Mouse (Mus musculus) cortical plate, adult 2 months (tissue): ENCODE results near the gene Ckmt1.

Experiments
- CTCF ChIP-seq: fragments of 200-500 bp; IDR thresholded peaks from 2 replicates; pipeline ENCODE4 v1.5.1; 2011; ENCODE audit warnings: mild to moderate bottlenecking, control low read depth, low read length; ENCODE audit not compliant: insufficient read depth; ENCODE audit errors: extremely low read depth
- POLR2A ChIP-seq: fragments of 200-500 bp; IDR thresholded peaks from 2 replicates; pipeline ENCODE4 v1.6.1; 2011; ENCODE audit warnings: mild to moderate bottlenecking, low read length, control low read depth; ENCODE audit not compliant: insufficient read depth; ENCODE audit errors: extremely low read depth

GRCm38 (mm10) chr2:121354820-121355592, 2.5 kb upstream of the Ckmt1 start, which contains the start of gene Ppip5k1:
- TF ChIP-seq POLR2A (peak; percentile 39; the same call in 1 of the 2 replicates), CTCF (peak; percentile 81)
